Mouse (Mus musculus): ENCODE results near the gene Nle1. TPM values are rescaled to one million over a fixed set of nuclear protein-coding genes. Genes with fewer than 3 reads are reported as not detected.

The Nle1 gene
- polyA plus RNA-seq, 1 experiment from 2014 or later = 21.2 TPM

GRCm38 (mm10) chr11:82889524-82890341 is 18.5 kb downstream of the Nle1 start:
- Histone ChIP-seq H3K9me3 (no peaks in the 10 kb centered on the region), H3K36me3 (0 out of 2 replicates have a peak, but pooled peaks cover 3% of the 10 kb centered on the region), H3K27ac (replicated peaks) (peak overlapping the region; percentile 58), H3K4me3 (peak overlapping the region; percentile 60), H3K27me3 (replicated peaks) (peaks cover 19% of the 10 kb centered on the region), H3K9ac (peak overlapping the region; percentile 84), H3K4me2 (peak overlapping the region; percentile 88), H3K4me1 (peaks cover 16% of the 10 kb centered on the region)
- ATAC-seq (ENCODE audit: extremely low read depth, insufficient number of reproducible peaks, low FRiP score, low TSS enrichment) = no peak
- WGBS = 5% methylated on average over 31 of the region's 31 CpGs

GRCm38 (mm10) chr11:82888491-82888946 is 19.7 kb downstream of the Nle1 start:
- H3K9ac ChIP-seq = peak overlapping the region; percentile 84
- no peak for ATAC-seq (ENCODE audit: extremely low read depth, insufficient number of reproducible peaks, low FRiP score, low TSS enrichment)
- no peaks in the 10 kb centered on the region for H3K9me3 ChIP-seq
- peaks cover 16% of the 10 kb centered on the region for H3K4me1 ChIP-seq
- H3K36me3 ChIP-seq = peaks cover 4% of the 10 kb centered on the region; the same call in 1 of the 2 replicates
- peak overlapping the region; percentile 88 for H3K4me2 ChIP-seq
- H3K27me3 ChIP-seq (replicated peaks) = peaks cover 19% of the 10 kb centered on the region
- H3K4me3 ChIP-seq = peak overlapping the region; percentile 60; the same call in 1 of the 2 replicates
- 57% methylated on average over 10 of the region's 10 CpGs for WGBS
- no peak overlapping the region for H3K27ac ChIP-seq (replicated peaks)

- H3K4me3 ChIP-seq = no peak overlapping the region
- peaks cover 16% of the 10 kb centered on the region for H3K4me1 ChIP-seq
- H3K9ac ChIP-seq = no peak overlapping the region
- H3K36me3 ChIP-seq = peaks cover 21% of the 10 kb centered on the region
- H3K27ac ChIP-seq (replicated peaks) = no peak overlapping the region
- no peak for ATAC-seq (ENCODE audit: extremely low read depth, insufficient number of reproducible peaks, low FRiP score, low TSS enrichment)
- no peak overlapping the region for H3K4me2 ChIP-seq
- peaks cover 6% of the 10 kb centered on the region for H3K27me3 ChIP-seq (replicated peaks)
- H3K9me3 ChIP-seq = no peaks in the 10 kb centered on the region
- WGBS = 78% methylated on average over 3 of the region's 3 CpGs
Observed at GRCm38 (mm10) chr11:82886559-82886958, 21.7 kb downstream of the Nle1 start.

- no peak for ATAC-seq (ENCODE audit: extremely low read depth, insufficient number of reproducible peaks, low FRiP score, low TSS enrichment)
- no peaks in the 10 kb centered on the region for H3K4me1 ChIP-seq
- peaks cover 46% of the 10 kb centered on the region for H3K36me3 ChIP-seq
- H3K4me2 ChIP-seq = no peak overlapping the region
- H3K4me3 ChIP-seq = no peak overlapping the region
- no peak overlapping the region for H3K9ac ChIP-seq
- 64% methylated on average over 8 of the region's 8 CpGs for WGBS
- no peak overlapping the region for H3K27ac ChIP-seq (replicated peaks)
- no peaks in the 10 kb centered on the region for H3K27me3 ChIP-seq (replicated peaks)
- H3K9me3 ChIP-seq = no peaks in the 10 kb centered on the region
Observed at GRCm38 (mm10) chr11:82883180-82883579, 25.0 kb downstream of the Nle1 start.

- no peak overlapping the region for H3K4me2 ChIP-seq
- peaks cover 8% of the 10 kb centered on the region; the same call in 1 of the 2 replicates for H3K4me1 ChIP-seq
- H3K27me3 ChIP-seq (replicated peaks) = no peaks in the 10 kb centered on the region
- H3K4me3 ChIP-seq = no peak overlapping the region
- ATAC-seq (ENCODE audit: extremely low read depth, insufficient number of reproducible peaks, low FRiP score, low TSS enrichment) = no peak
- no peaks in the 10 kb centered on the region for H3K9me3 ChIP-seq
- H3K36me3 ChIP-seq = peaks cover 39% of the 10 kb centered on the region
- WGBS = 80% methylated on average over 7 of the region's 7 CpGs
- no peak overlapping the region for H3K27ac ChIP-seq (replicated peaks)
- no peak overlapping the region for H3K9ac ChIP-seq
Observed at GRCm38 (mm10) chr11:82877726-82878344, 30.4 kb downstream of the Nle1 start.

GRCm38 (mm10) chr11:82875631-82876030 is 32.6 kb downstream of the Nle1 start:
- 86% methylated on average over 5 of the region's 5 CpGs for WGBS
- Histone ChIP-seq H3K4me2 (no peak overlapping the region), H3K4me3 (no peak overlapping the region)

GRCm38 (mm10) chr11:82874924-82875323 is 33.3 kb downstream of the Nle1 start:
- Histone ChIP-seq H3K27me3 (replicated peaks) (no peaks in the 10 kb centered on the region), H3K27ac (replicated peaks) (0 out of 2 replicates have a peak overlapping the region, but pooled peaks have one; percentile 34), H3K4me2 (peak overlapping the region; percentile 46), H3K9me3 (no peaks in the 10 kb centered on the region), H3K4me1 (peaks cover 14% of the 10 kb centered on the region; the same call in 1 of the 2 replicates), H3K9ac (peak overlapping the region; percentile 25; the same call in 1 of the 2 replicates), H3K4me3 (no peak overlapping the region), H3K36me3 (peaks cover 19% of the 10 kb centered on the region)
- WGBS = 16% methylated on average over 5 of the region's 5 CpGs
- no peak for ATAC-seq (ENCODE audit: extremely low read depth, insufficient number of reproducible peaks, low FRiP score, low TSS enrichment)

More at GRCm38 (mm10) chr11:82875631-82876030, 32.6 kb downstream of the Nle1 start:
- no peak overlapping the region for H3K9ac ChIP-seq
- peaks cover 8% of the 10 kb centered on the region; the same call in 1 of the 2 replicates for H3K4me1 ChIP-seq
- H3K27me3 ChIP-seq (replicated peaks) = no peaks in the 10 kb centered on the region
- H3K27ac ChIP-seq (replicated peaks) = no peak overlapping the region
- no peak for ATAC-seq (ENCODE audit: extremely low read depth, insufficient number of reproducible peaks, low FRiP score, low TSS enrichment)
- no peaks in the 10 kb centered on the region for H3K9me3 ChIP-seq
- peaks cover 22% of the 10 kb centered on the region for H3K36me3 ChIP-seq

GRCm38 (mm10) chr11:82871031-82871446 is 37.2 kb downstream of the Nle1 start, which contains the start of gene Rffl:
Rffl (minus strand) TSS chr11:82871210.
- Histone ChIP-seq H3K4me3 (peak within 1 kb of the TSS; percentile 93), H3K27ac (replicated peaks) (peak within 1 kb of the TSS; percentile 63), H3K4me2 (peak within 1 kb of the TSS; percentile 91), H3K27me3 (replicated peaks) (no peaks in the 10 kb centered on the region), H3K36me3 (no peaks in the 10 kb centered on the region), H3K9me3 (no peaks in the 10 kb centered on the region), H3K9ac (peak within 1 kb of the TSS; percentile 90), H3K4me1 (peaks cover 19% of the 10 kb centered on the region; the same call in 1 of the 2 replicates)
- peak; percentile 96 for ATAC-seq (ENCODE audit: extremely low read depth, insufficient number of reproducible peaks, low FRiP score, low TSS enrichment)
- WGBS = under 1% methylated on average over 43 of the region's 43 CpGs

GRCm38 (mm10) chr11:82870173-82871030 is 37.8 kb downstream of the Nle1 start:
- peak; percentile 52; the same call in 1 of the 2 replicates for ATAC-seq (ENCODE audit: extremely low read depth, insufficient number of reproducible peaks, low FRiP score, low TSS enrichment)
- Histone ChIP-seq H3K4me2 (peak overlapping the region; percentile 91), H3K27ac (replicated peaks) (peak overlapping the region; percentile 63), H3K27me3 (replicated peaks) (no peaks in the 10 kb centered on the region), H3K9me3 (no peaks in the 10 kb centered on the region), H3K36me3 (no peaks in the 10 kb centered on the region), H3K9ac (peak overlapping the region; percentile 90), H3K4me1 (peaks cover 19% of the 10 kb centered on the region; the same call in 1 of the 2 replicates), H3K4me3 (peak overlapping the region; percentile 93)
- 3% methylated on average over 36 of the region's 36 CpGs for WGBS

- 63% methylated on average over 9 of the region's 9 CpGs for WGBS
- H3K4me1 ChIP-seq = peaks cover 11% of the 10 kb centered on the region; the same call in 1 of the 2 replicates
- H3K36me3 ChIP-seq = no peaks in the 10 kb centered on the region
- H3K27ac ChIP-seq (replicated peaks) = peak overlapping the region; percentile 63
- no peak for ATAC-seq (ENCODE audit: extremely low read depth, insufficient number of reproducible peaks, low FRiP score, low TSS enrichment)
- peak overlapping the region; percentile 91 for H3K4me2 ChIP-seq
- H3K9ac ChIP-seq = peak overlapping the region; percentile 90
- H3K27me3 ChIP-seq (replicated peaks) = no peaks in the 10 kb centered on the region
- H3K4me3 ChIP-seq = peak overlapping the region; percentile 93
- H3K9me3 ChIP-seq = no peaks in the 10 kb centered on the region
Observed at GRCm38 (mm10) chr11:82869506-82870172, 38.6 kb downstream of the Nle1 start.
